Mouse (Mus musculus): ENCODE measurements around the gene Ganc.

Ganc gene

GRCm38 (mm10) chr2:120502605-120502990 is 98.9 kb downstream of the Ganc start:
- peak; percentile 21 for DNase-seq

DNA sequence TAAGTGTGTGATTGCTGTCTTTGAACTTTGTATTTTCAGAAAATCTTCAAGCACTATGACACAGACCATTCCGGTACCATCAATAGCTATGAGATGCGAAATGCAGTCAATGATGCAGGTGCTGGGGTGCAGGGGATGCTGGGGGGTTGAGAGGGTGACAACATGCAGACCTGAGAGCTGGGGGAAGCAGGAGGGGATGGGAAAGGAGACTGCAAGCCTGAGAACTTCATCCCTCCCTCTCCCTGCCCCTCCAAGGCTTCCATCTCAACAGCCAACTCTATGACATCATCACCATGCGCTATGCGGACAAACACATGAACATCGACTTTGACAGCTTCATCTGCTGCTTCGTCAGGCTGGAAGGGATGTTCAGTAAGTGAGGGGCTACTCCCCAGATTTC is 99.4 kb downstream of the Ganc start:
- no peak for DNase-seq

DNA sequence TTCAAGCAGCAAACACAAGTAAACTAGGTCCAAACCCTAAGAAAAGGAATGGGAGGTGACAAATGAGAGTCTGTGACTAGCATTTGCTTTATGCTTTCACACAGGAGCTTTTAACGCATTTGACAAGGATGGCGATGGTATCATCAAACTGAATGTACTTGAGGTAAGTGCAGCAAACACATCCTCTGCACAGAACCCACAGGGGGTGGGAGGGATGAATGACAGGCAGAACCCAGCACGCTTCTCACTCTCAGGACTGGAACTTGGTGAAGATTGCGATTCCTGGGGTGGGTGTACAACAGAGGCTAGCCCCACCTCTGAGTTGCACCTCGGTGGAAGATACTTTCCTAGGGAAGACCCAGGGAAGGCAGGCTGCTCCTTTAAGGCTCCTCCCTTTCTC is 100.3 kb downstream of the Ganc start:
- no peak for DNase-seq

All from right cerebral cortex, postnatal 14 days (tissue).